Mouse (Mus musculus) gastrocnemius, adult 8-10 months (tissue): ENCODE measurements around the gene Lrrk2. TPM values are rescaled to one million over a fixed set of nuclear protein-coding genes. Genes with fewer than 3 reads are reported as not detected.

Experiments used
- DNase-seq, 2 experiments: peaks; one replicate each; pipeline ENCODE4 v3.0.0; 2022; ENCODE audit warnings: low spot score in 2 of 2
- total RNA-seq, 4 experiments: library from RNA; stranded (reverse); gene quantifications; 2 replicates each; pipeline ENCODE4 v1.2.4; 2022

The Lrrk2 gene
- total RNA-seq: 1 to 10 TPM; 4.3 to 6.0 (median 5.2) TPM

DNA sequence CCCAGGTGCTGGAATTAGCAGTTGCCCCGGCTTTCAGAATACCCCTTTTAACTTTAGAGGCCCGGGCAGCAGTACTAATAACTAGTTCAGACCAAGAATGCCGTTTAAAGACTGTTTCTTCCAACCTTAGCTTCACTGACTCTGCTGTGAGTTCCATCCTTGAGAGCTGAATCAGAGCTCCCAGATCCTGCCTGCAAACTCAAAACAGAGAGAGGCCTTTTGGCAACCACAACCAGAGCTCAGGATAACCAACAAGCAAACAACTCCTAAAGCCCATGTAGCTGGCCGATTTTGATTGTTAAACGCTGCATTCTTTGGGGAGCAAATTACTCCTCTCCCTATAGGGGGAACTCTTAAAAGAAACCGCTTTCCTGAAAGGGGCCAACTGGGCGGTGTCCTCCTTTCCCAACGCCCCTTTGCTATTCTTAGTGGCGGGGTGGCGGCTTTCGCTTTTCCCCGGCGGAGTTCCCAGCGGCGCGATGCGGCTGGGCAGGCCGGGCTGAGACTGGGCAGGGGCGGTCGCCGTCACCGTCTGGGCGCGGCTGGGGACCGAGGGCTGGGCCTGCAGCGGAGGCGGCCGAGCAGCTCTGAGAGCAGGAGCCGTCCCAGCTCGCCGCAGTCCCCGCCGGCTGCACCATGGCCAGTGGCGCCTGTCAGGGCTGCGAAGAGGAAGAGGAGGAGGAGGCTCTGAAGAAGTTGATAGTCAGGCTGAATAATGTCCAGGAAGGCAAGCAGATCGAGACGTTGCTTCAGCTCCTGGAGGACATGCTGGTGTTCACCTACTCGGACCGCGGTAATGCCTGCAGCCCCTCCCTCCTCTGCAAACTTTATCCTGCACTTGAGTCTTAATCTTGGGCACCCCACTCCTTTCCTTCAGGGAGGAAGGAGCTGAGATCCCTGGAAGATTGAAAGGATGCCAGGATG lies at the start of gene Lrrk2:
Gene Lrrk2 (plus strand): TSS at position 531 of the 924 bp plus-strand sequence.
- DNase-seq: peak; percentile 77 to 80

DNA sequence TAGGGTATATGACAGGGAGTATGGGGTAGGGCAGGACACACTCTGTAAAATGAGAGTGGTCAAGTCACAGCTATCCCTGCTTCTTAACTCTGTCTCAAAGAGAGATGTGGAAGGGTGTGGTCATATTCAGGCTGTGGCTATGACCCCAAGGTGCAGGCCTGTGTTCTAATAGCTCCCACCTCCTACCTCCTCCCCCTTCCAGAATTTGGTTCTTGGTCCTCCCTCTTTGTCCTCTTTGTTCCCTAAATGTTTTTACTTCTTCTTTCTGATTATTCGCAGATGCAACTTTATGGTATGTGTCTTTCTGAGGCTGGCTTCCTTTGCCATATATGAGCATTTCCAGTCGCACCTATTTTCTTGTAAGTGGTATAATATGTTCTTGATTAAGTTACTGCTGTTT lies 48.5 kb upstream of the Lrrk2 start:
- no peak for DNase-seq

DNA sequence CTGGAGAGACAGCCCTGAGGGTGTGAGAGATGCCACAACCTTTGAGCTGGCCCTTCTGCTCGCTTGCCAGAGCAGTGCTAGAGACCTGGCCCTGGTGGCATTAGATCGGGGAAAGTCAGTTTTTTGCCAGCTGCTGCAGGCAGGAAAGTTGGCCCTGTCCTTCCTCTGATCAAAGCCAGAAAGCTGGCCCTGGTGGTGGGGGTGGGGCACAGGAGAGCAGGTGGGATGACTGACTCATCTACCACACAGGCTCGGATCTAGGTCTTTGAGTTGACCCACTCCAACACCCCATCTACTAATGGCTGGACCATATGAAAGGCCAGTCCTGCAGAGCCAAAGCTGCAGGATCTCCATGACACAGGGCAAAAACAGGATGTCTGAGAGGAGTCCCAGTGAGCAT lies 43.8 kb upstream of the Lrrk2 start:
- DNase-seq: no peak

DNA sequence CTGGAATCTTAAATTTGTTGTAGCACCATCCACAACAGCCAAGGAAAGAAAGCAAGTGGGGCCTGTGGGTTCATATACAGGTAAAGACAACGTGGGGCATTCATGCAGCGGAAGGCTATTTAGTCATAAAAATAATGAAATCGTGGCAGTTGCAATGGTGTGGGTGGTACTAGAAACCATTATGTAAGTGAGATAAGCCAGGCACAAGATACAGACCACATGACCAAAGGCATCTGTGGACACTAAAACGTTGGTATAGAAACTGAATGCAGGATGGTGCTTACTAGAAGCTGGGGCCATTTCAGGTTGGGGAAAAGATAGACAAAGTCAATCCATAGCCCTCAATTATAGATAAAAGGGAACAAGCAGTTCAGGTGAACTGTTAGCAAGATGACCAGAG lies 40.5 kb upstream of the Lrrk2 start:
- DNase-seq: no peak

DNA sequence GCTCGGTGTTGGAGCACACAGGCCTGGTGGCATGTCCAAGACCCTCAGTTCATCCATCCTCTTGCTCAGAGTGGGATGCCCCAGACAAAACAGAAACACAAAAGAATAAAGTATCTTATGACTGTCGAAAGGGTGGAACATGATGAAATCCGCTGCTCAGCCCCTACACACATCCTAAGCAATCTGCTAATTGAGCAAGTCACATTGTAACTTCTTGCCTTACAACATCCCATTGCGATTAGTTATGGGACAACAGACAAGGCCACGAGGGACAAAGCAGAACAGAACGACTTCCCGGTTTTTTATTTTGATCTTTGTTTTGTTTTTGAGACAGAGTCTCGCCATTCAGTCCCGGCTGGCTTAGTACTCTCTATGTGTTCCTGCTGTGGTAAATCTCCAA lies 39.9 kb upstream of the Lrrk2 start:
- DNase-seq: no peak

DNA sequence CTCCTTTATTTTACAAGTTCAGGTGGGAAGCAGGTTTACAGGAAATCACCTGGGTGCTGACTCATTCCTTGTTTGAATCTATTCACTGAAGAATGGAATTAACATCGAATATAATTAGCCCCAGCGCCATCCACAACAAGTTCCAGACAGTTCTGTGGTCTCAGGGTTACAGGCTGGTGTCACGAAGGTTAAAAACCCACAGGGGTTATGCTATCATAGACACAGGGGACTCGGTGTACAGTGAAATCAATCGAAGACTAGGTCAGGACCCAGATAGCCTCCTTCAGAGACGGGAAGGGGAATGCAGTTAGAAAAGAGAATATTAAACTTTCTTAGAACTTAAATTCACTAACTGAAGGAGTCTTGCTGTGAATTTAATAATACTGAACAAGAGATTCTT lies 39.2 kb upstream of the Lrrk2 start:
- DNase-seq: no peak

DNA sequence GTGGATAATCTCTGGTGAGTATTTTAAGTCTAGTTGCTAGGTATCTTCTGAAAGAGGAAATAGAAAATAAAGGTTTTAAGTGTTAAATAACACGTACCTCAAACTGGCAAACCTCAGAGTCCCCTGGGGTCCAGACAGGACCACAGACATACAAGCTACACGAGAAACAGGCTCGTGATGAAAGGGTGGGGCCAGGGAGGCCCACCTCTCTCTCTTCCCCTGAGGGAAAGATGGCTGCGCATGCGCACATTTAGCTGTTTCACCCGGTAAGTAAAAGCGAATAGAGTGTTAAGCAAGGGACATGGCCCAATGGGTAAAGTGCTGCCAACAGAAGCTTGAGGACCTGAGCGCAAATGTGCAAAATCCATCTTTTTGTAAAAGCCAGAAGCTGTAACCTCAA lies 38.7 kb upstream of the Lrrk2 start:
- no peak for DNase-seq

DNA sequence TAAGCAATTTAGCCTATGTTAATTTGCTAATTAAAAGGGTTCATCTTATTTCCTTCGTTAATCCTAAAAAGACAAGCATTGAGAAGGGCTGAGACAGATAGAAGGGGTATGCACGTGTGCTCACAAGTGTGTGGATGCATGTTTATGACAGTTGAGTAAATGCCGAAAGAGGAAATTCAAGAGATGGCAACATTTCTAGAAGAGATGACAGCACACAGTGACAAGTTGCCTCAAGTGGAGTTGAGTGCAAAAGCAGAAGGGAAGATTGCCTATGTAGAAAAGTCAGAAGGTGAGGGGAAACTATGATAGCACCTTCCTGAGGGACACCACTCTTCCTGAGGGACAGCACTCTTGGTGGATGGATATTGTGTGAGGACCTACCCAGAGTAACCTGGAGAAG lies 31.3 kb upstream of the Lrrk2 start:
- DNase-seq: no peak

DNA sequence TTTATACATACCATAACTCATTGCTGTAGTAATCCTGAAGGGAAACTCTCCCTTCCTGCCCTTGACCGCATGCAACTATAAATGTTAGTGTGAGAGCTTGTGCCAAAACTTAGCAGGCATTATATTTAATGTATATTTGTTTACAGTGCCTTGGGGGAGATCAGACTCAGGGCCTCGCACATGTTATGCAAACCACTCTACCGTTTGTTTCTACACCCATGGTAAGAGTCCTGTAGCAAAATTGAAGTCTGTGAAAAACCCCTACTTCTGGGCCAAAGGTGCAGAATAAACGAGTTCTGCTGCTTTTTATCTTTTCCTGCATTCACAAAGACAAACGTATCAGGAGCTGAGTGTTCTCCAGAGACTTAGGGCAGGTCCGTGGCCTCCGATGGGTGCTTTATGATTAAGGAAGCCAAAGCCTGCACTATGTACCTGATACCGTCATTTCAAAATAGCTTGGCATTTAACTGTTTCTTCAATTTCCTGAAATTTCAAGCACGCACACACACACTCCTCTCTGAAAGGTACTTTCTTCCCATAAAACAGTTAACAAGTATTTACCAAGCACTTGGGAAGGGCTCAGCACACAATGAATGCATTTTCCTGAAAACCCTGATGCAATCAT lies 30.2 kb upstream of the Lrrk2 start:
- no peak for DNase-seq

DNA sequence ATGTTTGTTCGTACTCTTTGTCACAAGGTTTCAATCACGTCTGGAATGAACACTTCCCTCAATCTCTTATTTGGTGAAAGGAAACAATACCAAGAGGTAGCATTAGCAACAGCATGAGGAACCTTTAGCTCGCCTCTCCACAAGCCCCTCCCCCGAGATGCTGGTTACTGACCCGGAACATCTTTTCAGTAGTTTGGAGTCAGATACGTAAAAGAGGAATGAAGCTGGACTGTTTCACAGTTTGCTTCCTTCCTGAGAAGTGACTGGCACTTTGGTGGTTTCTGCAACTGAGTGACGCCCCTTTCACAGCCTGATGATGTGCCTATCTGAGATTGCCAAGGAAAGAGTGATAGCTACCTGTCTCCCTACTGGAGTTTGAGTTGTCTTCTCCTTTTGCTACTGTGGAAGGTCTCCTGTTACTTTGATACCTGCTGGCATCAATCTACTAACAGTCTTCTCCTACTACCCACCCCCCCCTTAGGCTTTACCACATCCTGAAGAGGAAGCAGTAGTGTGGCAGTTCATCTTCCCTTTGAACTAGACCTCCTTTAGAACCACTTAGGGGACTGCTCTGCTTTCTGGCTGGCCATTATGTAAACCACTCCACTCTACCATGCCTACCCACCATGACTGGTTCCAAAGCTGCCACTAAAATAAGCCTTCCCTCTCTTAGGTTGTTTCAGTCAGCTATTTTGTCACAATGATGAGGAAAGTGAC lies 29.2 kb upstream of the Lrrk2 start:
- no peak for DNase-seq

DNA sequence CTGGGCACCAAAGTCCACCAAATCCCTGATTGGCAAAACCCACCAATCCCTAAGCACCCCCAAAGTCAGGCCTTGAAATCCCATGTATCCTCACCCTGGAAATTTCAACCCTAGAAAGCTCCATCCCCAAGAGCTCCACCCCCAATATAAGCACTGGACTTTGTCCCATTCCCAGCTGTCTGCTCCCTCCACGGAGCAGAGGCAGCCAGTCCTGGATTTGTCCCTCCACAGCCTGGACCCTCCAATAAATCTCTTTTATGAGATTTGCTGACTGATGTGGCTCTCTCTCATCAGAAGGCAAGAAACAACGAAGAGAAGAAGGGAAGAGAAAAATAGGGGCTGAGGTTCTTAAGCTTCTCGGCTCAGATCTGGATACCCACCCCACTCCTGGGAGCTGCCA lies 22.7 kb upstream of the Lrrk2 start:
- DNase-seq: no peak

DNA sequence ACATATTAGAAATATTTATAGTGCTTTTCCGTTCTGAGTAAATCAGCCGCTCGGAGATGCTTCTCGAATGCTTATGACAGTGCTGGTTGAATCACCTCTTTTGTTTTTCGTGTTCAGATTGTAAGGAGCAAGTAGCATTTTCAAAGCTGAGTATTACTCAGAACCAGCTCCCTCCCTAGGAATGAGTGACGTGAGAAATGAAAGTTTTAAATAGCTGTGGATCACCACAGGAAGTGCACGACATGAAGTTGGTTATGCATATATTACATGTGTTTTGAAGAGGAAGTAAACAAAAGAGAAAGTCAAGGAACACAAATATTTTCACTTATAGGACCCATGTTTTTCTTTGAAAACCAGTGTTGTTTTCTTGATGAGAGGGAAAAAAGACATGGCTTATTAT lies 21.5 kb upstream of the Lrrk2 start:
- DNase-seq: no peak

DNA sequence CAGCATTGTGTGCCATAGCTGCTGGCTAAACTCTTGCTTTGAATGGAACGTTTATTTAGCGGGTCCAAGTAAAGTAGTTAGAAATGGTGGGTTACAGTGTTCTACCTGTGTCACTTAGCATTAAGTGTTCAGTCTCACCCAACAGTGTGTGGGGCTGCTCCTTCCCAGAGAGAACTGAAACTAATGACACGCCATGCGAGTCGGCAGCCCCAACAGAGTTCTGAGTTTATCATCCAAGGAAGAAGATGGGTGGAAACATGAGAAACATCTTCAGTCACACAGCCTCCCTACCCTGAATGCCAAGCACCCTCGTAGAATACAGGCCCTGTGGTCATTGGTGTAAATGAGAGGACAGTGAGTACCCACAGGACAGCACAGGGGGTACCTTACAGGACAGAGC lies 14.7 kb upstream of the Lrrk2 start:
- DNase-seq: no peak

DNA sequence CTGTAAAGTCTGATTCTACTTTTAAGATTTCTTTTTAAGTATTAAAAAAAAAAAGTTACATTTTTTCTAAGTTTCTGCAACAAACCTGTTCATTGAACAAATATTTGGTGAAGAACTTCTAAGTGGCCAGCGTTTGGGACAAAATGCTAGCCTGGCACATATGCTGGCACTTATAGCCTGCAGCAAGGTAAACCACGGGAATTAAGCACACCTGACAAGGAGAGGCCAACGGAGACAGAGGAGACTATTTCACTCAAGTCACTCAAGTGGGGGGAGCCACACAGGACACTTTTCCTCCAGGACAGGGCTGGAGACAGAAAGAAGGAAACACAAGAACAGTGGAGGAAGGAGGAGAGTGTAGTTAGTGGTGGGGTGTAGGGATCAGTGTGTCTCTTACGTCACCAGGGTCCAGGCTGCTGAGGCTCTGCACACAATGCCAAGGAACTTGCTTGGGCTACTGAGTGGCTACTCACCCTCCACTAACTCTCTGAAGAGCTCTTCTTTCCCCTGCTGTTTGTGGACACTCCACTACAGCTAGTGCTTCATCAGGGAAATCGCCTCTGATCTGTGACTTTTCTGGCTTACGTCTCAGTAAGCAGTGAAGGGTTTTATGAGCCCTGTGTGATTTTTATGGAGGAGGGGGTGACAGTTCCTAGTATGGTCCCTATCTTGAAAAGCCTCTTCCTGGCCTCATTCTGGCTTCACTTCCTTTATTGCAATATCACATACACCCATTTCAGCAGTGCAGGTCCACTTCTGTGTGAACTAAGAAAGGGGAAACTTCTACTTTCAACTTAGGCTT lies 12.5 kb upstream of the Lrrk2 start:
- no peak for DNase-seq

DNA sequence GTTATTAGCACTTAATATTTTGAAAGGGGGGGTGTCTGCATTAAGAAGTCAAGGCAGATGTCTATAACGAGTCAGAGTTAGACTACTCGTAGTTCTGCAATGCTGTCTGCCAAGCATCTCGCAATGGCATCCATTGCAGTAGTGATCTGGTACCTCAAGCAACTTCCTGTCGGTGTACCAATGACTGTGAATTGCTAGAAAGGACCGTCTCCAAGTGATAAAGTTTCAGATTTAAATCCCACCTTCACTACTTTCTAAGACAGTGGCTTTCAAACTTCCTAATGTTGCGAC lies 12.0 kb upstream of the Lrrk2 start:
- DNase-seq: no peak

DNA sequence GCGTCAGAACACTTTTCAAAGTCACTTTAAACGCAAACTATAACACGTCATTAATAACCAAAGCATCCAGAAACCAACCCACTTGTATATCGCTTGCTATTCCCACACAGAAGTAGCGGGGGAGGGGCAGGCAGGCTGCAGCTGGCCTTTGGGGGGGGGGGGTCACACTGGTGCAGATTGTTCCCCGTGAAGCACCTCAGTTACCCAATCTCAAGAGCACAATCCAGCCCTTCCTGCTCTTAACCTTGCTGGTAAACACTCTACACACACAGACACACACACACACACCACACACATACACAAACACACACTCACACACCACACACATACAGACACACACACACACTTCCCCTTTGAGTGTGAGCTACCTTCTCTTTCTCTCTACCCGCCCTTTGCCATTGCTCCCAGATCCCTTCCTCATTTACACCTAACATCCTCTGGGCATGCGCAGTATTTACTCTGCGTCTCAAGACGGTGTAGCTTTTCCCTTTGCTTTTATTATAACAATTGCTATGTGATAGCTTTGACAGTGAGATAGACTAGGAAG lies 8.3 kb upstream of the Lrrk2 start:
- no peak for DNase-seq

DNA sequence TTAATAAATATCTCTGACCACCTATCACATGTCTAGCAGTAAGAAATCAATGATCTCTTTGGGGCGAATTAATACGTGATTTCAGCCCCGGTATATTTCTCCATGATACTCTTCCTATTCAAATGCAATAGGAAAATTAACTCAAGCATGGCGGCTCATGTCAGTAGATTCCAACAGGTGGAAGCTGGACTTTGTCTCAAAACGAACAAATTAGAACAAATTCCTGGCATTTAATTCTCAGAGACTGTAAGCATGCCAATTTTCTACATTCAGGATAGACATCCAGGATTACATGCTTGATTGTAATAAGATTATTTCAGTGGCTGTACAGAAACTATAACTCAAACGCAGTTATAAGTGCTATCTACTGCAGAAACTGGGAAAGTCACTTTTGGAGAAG lies 7.4 kb upstream of the Lrrk2 start:
- DNase-seq: no peak

DNA sequence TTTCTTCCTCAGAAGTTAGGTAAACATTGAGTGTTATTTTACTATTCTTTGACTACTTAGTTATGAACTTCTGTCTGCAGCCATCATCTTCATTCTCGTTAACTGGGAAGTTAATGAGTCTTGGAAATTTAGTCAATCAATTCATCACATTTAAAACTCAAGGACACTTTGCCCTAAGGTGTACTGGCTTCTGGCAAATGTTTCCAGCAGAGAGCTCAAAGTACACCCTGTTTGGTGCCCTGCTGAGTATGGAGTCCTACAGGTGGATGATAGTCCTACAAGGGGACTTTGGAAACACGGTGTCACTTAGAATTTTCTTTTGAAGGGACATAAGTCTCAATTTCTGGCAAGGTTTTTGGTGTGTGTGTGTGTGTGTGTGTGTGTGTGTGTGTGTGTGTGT lies 1.8 kb upstream of the Lrrk2 start:
- DNase-seq: no peak

DNA sequence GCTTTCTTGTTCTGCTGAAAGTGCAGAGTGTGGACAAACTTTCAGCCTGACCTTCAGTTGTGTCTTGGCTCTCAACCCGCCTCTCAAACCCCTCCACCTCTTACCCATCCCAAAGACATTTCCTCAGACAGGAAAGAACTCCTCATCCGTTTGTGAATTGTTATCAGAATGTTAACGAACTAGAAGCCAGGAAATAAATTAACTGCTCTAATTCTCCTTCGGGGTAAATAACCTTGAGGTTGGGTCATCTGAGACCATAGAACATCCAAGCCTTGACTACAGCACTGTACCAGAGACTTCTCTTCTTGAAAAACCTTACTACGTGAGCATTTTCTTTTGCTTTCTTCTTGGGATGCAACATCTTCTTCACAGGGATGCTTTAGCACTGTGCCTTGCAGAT lies 988 bp upstream of the Lrrk2 start:
- no peak for DNase-seq

DNA sequence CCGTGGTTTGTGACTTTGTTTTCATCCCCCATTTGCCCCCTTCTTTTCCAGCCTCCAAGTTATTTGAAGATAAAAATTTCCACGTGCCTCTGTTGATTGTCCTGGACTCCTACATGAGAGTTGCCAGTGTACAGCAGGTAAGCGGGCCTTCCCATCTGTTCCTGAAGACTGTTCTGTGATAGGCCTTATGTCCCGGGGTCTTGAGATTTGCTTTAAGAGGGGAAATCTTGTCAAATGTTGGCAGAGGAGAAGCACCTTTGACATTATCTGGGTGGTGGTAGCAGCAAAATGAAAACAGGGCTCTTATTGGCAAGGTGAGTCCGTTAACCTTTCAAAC lies 562 bp downstream of the Lrrk2 start:
- no peak for DNase-seq

DNA sequence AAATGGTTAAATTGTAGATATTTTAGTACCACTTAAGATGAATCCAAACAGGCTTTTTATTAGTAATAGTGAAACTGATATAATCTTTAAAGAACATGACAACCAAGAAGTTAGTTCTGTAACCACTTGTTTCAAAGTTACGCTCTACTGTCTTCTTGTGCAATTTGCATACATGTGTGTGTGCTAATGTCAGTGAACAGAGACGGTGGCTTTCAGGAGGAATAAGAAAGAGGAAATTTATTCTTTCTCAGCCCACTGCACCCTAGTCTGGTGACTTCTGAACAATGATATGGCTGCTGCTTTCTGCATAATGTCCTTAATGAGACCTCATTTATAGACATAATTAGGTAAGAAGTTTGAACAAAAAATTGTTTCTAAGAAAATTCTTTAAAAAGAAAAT lies 7.1 kb downstream of the Lrrk2 start:
- no peak for DNase-seq
